Mouse (Mus musculus): ENCODE measurements around the gene Ppp1r36. TPM values are rescaled to one million over a fixed set of nuclear protein-coding genes. Genes with fewer than 3 reads are reported as not detected.
A peak's percentile ranks its signal among the peaks of the same experiment; 100 is the strongest.

The Ppp1r36 gene
- total and polyA plus RNA-seq, 3 experiments: not detected

DNA sequence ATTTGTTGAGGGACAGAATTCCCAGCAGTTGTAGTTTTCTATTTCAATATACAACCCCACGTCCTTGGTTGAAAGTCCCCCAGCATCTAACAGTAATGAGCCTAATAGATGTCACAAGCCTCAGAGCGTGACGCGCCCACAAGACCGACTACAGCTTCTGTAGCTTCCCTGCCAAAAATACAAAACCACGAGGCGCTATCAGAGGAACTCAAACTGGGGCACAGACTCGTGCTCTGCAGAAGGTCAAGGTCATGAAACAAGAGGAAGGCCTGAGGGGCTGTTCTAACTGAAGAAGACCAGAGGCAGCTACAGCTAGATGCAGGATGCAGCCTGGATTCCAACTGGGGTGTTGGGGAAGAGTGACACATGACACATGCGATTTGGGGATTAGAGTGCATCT lies 69.6 kb downstream of the Ppp1r36 start (continued):
- TF ChIP-seq TCF12 (IDR thresholded peaks at IDR 0.05; ENCODE audit: low read depth, low read length): peak; percentile 39; the same call in 1 of the 2 replicates
- TF ChIP-seq TBP (IDR thresholded peaks at IDR 0.05; ENCODE audit: low read depth, low read length): no peak
- peak; percentile 63; the same call in 1 of the 2 replicates for TF ChIP-seq BHLHE40 (IDR thresholded peaks at IDR 0.05; ENCODE audit: borderline replicate concordance, low read depth, low read length)
- peak; percentile 65; the same call in 1 of the 2 replicates for TF ChIP-seq SIN3A (IDR thresholded peaks at IDR 0.05; ENCODE audit: low read length)
- TF ChIP-seq MAZ (IDR thresholded peaks at IDR 0.05; ENCODE audit: low read depth, low read length): no peak
- TF ChIP-seq RCOR1 (IDR thresholded peaks at IDR 0.05; ENCODE audit: low read depth, low read length): no peak
- peak; percentile 80 for TF ChIP-seq MXI1 (IDR thresholded peaks at IDR 0.05; ENCODE audit: low read depth, low read length)
- TF ChIP-seq POLR2AphosphoS2 (IDR thresholded peaks at IDR 0.05; ENCODE audit: low read length): no peak
- no peak for TF ChIP-seq NELFE (IDR thresholded peaks at IDR 0.05; ENCODE audit: low read depth, low read length)
- no peak for TF ChIP-seq NRF1 (IDR thresholded peaks at IDR 0.05; ENCODE audit: insufficient read depth, low read depth, low read length, poor library complexity, severe bottlenecking)

Other genes starting within 250 kb of the Ppp1r36 start
- gene Esr2, start 240.3 kb upstream of the Ppp1r36 start, total RNA-seq (2012; rRNA removed): not detected in 2 replicates
- gene Esr2, start 240.3 kb upstream of the Ppp1r36 start, polyA plus RNA-seq (2012; ENCODE audit: insufficient read depth in 1 of 2, insufficient read length in 2 of 2, low read depth in 1 of 2, low replicate concordance in 2 of 2, missing spikeins in 1 of 2): under 1 TPM in 1 of 2 experiments, not detected in 1; 0.03 TPM
- gene Tex21, start 170.8 kb upstream of the Ppp1r36 start, total RNA-seq (2012; rRNA removed): 5.0 and 6.7 TPM in 2 replicates
- 1 to 10 TPM in 1 of 2 experiments, not detected in 1; 4.4 TPM for gene Tex21, start 170.8 kb upstream of the Ppp1r36 start, polyA plus RNA-seq (2012; ENCODE audit: insufficient read depth in 1 of 2, insufficient read length in 2 of 2, low read depth in 1 of 2, low replicate concordance in 2 of 2, missing spikeins in 1 of 2)
- gene Mthfd1, start 162.2 kb upstream of the Ppp1r36 start, total RNA-seq (2012; rRNA removed): 217 and 231 TPM in 2 replicates
- gene Mthfd1, start 162.2 kb upstream of the Ppp1r36 start, polyA plus RNA-seq (2012; ENCODE audit: insufficient read depth in 1 of 2, insufficient read length in 2 of 2, low read depth in 1 of 2, low replicate concordance in 2 of 2, missing spikeins in 1 of 2): 100 to 1,000 TPM in 1 of 2 experiments, not detected in 1; 208 TPM
- gene Akap5, start 92.6 kb upstream of the Ppp1r36 start, total RNA-seq (2012; rRNA removed): 0.69 and 0.72 TPM in 2 replicates
- gene Akap5, start 92.6 kb upstream of the Ppp1r36 start, polyA plus RNA-seq (2012; ENCODE audit: insufficient read depth in 1 of 2, insufficient read length in 2 of 2, low read depth in 1 of 2, low replicate concordance in 2 of 2, missing spikeins in 1 of 2): under 1 TPM in 1 of 2 experiments, not detected in 1; 0.65 TPM
- gene Zbtb25, start 47.9 kb upstream of the Ppp1r36 start, total RNA-seq (2012; rRNA removed): 5.1 and 5.5 TPM in 2 replicates
- gene Zbtb25, start 47.9 kb upstream of the Ppp1r36 start, polyA plus RNA-seq (2012; ENCODE audit: insufficient read depth in 1 of 2, insufficient read length in 2 of 2, low read depth in 1 of 2, low replicate concordance in 2 of 2, missing spikeins in 1 of 2): 10 to 100 TPM in 1 of 2 experiments, not detected in 1; 12.3 TPM
- 6.3 and 7.0 TPM in 2 replicates for gene Zbtb1, start 47.3 kb upstream of the Ppp1r36 start, total RNA-seq (2012; rRNA removed)
- gene Zbtb1, start 47.3 kb upstream of the Ppp1r36 start, polyA plus RNA-seq (2012; ENCODE audit: insufficient read depth in 1 of 2, insufficient read length in 2 of 2, low read depth in 1 of 2, low replicate concordance in 2 of 2, missing spikeins in 1 of 2): 1 to 10 TPM in 1 of 2 experiments, not detected in 1; 5.1 TPM
- 5.3 and 6.6 TPM in 2 replicates for gene Hspa2, start 13.4 kb upstream of the Ppp1r36 start, total RNA-seq (2012; rRNA removed)
- 1 to 10 TPM in 1 of 2 experiments, not detected in 1; 9.3 TPM for gene Hspa2, start 13.4 kb upstream of the Ppp1r36 start, polyA plus RNA-seq (2012; ENCODE audit: insufficient read depth in 1 of 2, insufficient read length in 2 of 2, low read depth in 1 of 2, low replicate concordance in 2 of 2, missing spikeins in 1 of 2)
- gene Plekhg3, start 113.4 kb downstream of the Ppp1r36 start, total RNA-seq (2012; rRNA removed): 0.92 and 1.9 TPM in 2 replicates
- gene Plekhg3, start 113.4 kb downstream of the Ppp1r36 start, polyA plus RNA-seq (2012; ENCODE audit: insufficient read depth in 1 of 2, insufficient read length in 2 of 2, low read depth in 1 of 2, low replicate concordance in 2 of 2, missing spikeins in 1 of 2): 1 to 10 TPM in 1 of 2 experiments, not detected in 1; 7.0 TPM

Measured in MEL (cell line).